Mouse (Mus musculus) G1E-ER4 (cell line): ENCODE data around the gene Ppil1. TPM values are rescaled to one million over a fixed set of nuclear protein-coding genes. Genes with fewer than 3 reads are reported as not detected.

Experiments used
- GATA1 ChIP-seq: IDR thresholded peaks from one replicate; pipeline ENCODE4 v1.8.0; 2012; ENCODE audit warnings: low read length, inconsistent platforms
- polyA plus RNA-seq: library from polyadenylated mRNA; stranded (reverse); fragments of >175 nt; gene quantifications from 2 replicates; pipeline ENCODE4 v1.2.3, GENCODE M21; 2012

The Ppil1 gene
- polyA plus RNA-seq, 1 experiment, result 70.6 TPM

- TF ChIP-seq GATA1, result no peak
These were observed 26.1 kb downstream of the Ppil1 start, which contains the start of gene Cpne5 for GRCm38 (mm10) chr17:29237772-29238420. TSS of gene Cpne5 (minus strand) at chr17:29238167.

GRCm38 (mm10) chr17:29237267-29237771 is 26.7 kb downstream of the Ppil1 start:
- TF ChIP-seq GATA1, result no peak

GRCm38 (mm10) chr17:29236111-29236510 is 27.9 kb downstream of the Ppil1 start:
- TF ChIP-seq GATA1, result no peak

GRCm38 (mm10) chr17:29231109-29231508 is 32.9 kb downstream of the Ppil1 start:
- no peak for TF ChIP-seq GATA1

- no peak for TF ChIP-seq GATA1
These were observed 43.4 kb downstream of the Ppil1 start for GRCm38 (mm10) chr17:29220631-29221030.

GRCm38 (mm10) chr17:29218017-29218416 is 46.0 kb downstream of the Ppil1 start:
- no peak for TF ChIP-seq GATA1

GRCm38 (mm10) chr17:29216078-29216477 is 47.9 kb downstream of the Ppil1 start:
- TF ChIP-seq GATA1, result no peak

- no peak for TF ChIP-seq GATA1
These were observed 49.3 kb downstream of the Ppil1 start for GRCm38 (mm10) chr17:29214655-29215054.

GRCm38 (mm10) chr17:29214193-29214456 is 49.9 kb downstream of the Ppil1 start:
- TF ChIP-seq GATA1, result no peak

GRCm38 (mm10) chr17:29213381-29214192 is 50.4 kb downstream of the Ppil1 start:
- TF ChIP-seq GATA1, result no peak

- no peak for TF ChIP-seq GATA1
These were observed 52.1 kb downstream of the Ppil1 start for GRCm38 (mm10) chr17:29211836-29212235.

GRCm38 (mm10) chr17:29210037-29210436 is 53.9 kb downstream of the Ppil1 start:
- no peak for TF ChIP-seq GATA1

GRCm38 (mm10) chr17:29206052-29206451 is 57.9 kb downstream of the Ppil1 start:
- TF ChIP-seq GATA1, result no peak

- TF ChIP-seq GATA1, result no peak
These were observed 61.4 kb downstream of the Ppil1 start for GRCm38 (mm10) chr17:29202604-29203003.

Other genes with a start within 250 kb of the Ppil1 start
- gene Srsf3, start 231.6 kb downstream of the Ppil1 start, polyA plus RNA-seq, result 12.2 and 231 TPM in 2 replicates
- gene Cdkn1a, start 173.2 kb downstream of the Ppil1 start, polyA plus RNA-seq, result 65.3 and 74.2 TPM in 2 replicates
- 0.97 and 1.0 TPM in 2 replicates for gene Rab44, start 150.0 kb downstream of the Ppil1 start, polyA plus RNA-seq
- gene Cpne5, start 26.0 kb downstream of the Ppil1 start, polyA plus RNA-seq, result 33.2 and 42.2 TPM in 2 replicates
- 18.0 and 32.8 TPM in 2 replicates for gene BC004004, start 4.6 kb upstream of the Ppil1 start, polyA plus RNA-seq
- gene Pi16, start 53.5 kb upstream of the Ppil1 start, polyA plus RNA-seq, result 3.1 and 3.4 TPM in 2 replicates
- gene Mtch1, start 83.7 kb upstream of the Ppil1 start, polyA plus RNA-seq, result 151 and 182 TPM in 2 replicates
- gene Fgd2, start 96.7 kb upstream of the Ppil1 start, polyA plus RNA-seq, result 0.39 TPM in 1 of 2 replicates, not detected in the other
- gene Pim1, start 226.6 kb upstream of the Ppil1 start, polyA plus RNA-seq, result 96.2 and 112 TPM in 2 replicates